Mouse (Mus musculus) midbrain, embryonic 14.5 days (tissue): ENCODE results near the gene Slc16a11. TPM values are rescaled to one million over a fixed set of nuclear protein-coding genes. Genes with fewer than 3 reads are reported as not detected.

Experiments
- ATAC-seq: fragments of 200-750 bp; cut with Nextera tagmentation; 2 replicates; pipeline ENCODE4 v1.8.0; 2017; ENCODE audit warnings: moderate number of reproducible peaks, moderate library complexity; ENCODE audit not compliant: low FRiP score, low TSS enrichment
- DNase-seq: peaks from one replicate; pipeline ENCODE4 v3.0.0-alpha.2; 2015
- H3K27ac ChIP-seq: fragments of 300-500 bp; sonication (generic); replicated peaks from 2 replicates; pipeline ENCODE4 v1.5.1; 2014; ENCODE audit warnings: mild to moderate bottlenecking, low read depth, low read length, moderate library complexity
- H3K27me3 ChIP-seq: fragments of 300-500 bp; sonication (generic); 2 replicates; pipeline ENCODE4 v1.6.1; 2014; ENCODE audit warnings: low read length, control low read depth, mixed read lengths; ENCODE audit not compliant: control insufficient read depth, insufficient read depth
- H3K36me3 ChIP-seq: fragments of 300-500 bp; sonication (generic); 2 replicates; pipeline ENCODE4 v1.6.1; 2014; ENCODE audit warnings: low read length, control low read depth; ENCODE audit not compliant: control insufficient read depth, insufficient read depth
- H3K4me1 ChIP-seq: fragments of 300-500 bp; sonication (generic); 2 replicates; pipeline ENCODE4 v1.6.1; 2014; ENCODE audit warnings: mild to moderate bottlenecking, antibody characterized with exemption, low read length, control low read depth; ENCODE audit not compliant: control insufficient read depth, insufficient read depth
- H3K4me2 ChIP-seq: fragments of 300-500 bp; sonication (generic); 2 replicates; pipeline ENCODE4 v1.6.1; 2014; ENCODE audit warnings: mild to moderate bottlenecking, low read length, moderate library complexity
- H3K4me3 ChIP-seq: fragments of 300-500 bp; sonication (generic); replicated peaks from 2 replicates; pipeline ENCODE4 v1.5.1; 2014; ENCODE audit warnings: low read depth, low read length
- H3K9ac ChIP-seq: fragments of 300-500 bp; sonication (generic); replicated peaks from 2 replicates; pipeline ENCODE4 v1.6.1; 2014; ENCODE audit warnings: mild to moderate bottlenecking, low read length, moderate library complexity
- H3K9me3 ChIP-seq: fragments of 300-500 bp; sonication (generic); 2 replicates; pipeline ENCODE4 v1.6.1; 2016; ENCODE audit warnings: low read length, control low read depth, mixed read lengths; ENCODE audit not compliant: control insufficient read depth
- WGBS: fragments of 180-500 bp; shearing (Covaris S2); extraction: QIAGEN DNeasy Blood & Tissue Kit; methylation state at CpG from one replicate; pipeline ENCODE4 v1.1.7; 2014; 5-methylcytosine and 5-hydroxymethylcytosine counted together
- polyA plus RNA-seq: library from polyadenylated mRNA; unstranded; fragments of >200 nt; fragmentation: Nextera tagmentation; extraction: Ambion mirVana; gene quantifications from 2 replicates; pipeline ENCODE4 v1.2.1, GENCODE M21; 2014

The Slc16a11 gene
- polyA plus RNA-seq, 1 experiment from 2014 or later: 1.5 TPM

DNA sequence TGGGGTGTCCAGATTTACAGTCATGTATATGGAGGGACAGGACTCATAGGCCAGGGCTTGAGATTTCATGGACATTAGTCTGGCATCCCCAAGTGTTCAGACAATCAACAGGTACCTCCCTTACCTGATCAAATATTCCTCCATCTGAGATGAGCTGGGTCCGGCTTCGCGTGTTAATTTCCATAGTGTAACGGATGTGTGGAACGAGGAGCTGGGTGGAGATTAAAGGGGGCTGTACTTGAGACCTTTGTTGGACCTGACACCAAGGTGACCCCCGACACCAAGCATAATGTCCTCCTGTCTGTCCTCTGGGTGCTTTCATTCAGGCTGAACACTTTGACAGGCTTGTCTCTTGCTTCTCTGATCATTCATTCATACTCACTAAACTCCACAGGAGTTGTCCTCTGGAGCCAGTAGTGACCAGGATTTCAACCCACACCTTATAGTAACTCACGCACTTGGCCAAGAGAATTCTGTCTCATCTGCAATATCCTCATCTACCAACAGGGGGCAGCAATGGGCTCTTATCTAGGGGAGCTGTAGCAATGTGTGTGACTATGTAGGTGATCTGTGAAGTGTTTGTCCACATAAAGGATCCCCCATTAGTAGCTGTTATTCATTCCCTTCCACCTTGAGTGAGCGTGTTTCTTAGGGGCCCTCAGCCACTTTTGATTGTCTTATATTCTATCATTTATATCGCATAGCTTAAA is 34.7 kb downstream of the Slc16a11 start:
- Histone ChIP-seq H3K4me2 (no peak overlapping the region), H3K4me3 (no peak overlapping the region), H3K9me3 (no peaks in the 10 kb centered on the region), H3K9ac (no peak overlapping the region), H3K36me3 (no peaks in the 10 kb centered on the region), H3K4me1 (no peaks in the 10 kb centered on the region), H3K27me3 (peaks cover 3% of the 10 kb centered on the region), H3K27ac (no peak overlapping the region)
- ATAC-seq (no peak), DNase-seq (peak; percentile 72)
- WGBS: 49% methylated on average over 9 of the region's 9 CpGs

DNA sequence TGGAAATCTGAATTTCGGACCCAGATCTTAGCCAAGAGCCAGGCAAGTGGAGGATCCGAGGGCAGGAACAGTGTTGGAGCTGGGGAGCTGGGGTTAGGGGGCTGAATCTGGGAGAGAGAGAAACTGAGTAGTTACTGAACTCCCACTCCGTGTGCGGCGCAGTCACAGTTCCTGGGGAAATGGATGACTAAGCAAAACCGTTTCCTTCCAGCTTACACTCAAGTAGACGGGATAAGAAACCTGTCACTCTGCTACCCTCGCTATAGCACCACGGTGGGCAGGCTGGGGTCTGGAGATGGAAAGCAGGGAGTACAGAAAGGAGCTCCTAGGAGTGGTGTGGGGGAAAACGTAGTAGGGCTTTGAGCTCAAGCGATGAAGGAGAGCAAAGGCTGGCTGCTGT is 37.6 kb downstream of the Slc16a11 start:
- no peak overlapping the region for H3K4me2 ChIP-seq
- WGBS: 74% methylated on average over 11 of the region's 11 CpGs
- peaks cover 31% of the 10 kb centered on the region for H3K27me3 ChIP-seq
- H3K4me1 ChIP-seq: no peaks in the 10 kb centered on the region
- no peak overlapping the region for H3K9ac ChIP-seq
- no peak overlapping the region for H3K4me3 ChIP-seq
- DNase-seq (no peak), ATAC-seq (no peak)
- no peaks in the 10 kb centered on the region for H3K9me3 ChIP-seq
- no peak overlapping the region for H3K27ac ChIP-seq
- no peaks in the 10 kb centered on the region for H3K36me3 ChIP-seq

DNA sequence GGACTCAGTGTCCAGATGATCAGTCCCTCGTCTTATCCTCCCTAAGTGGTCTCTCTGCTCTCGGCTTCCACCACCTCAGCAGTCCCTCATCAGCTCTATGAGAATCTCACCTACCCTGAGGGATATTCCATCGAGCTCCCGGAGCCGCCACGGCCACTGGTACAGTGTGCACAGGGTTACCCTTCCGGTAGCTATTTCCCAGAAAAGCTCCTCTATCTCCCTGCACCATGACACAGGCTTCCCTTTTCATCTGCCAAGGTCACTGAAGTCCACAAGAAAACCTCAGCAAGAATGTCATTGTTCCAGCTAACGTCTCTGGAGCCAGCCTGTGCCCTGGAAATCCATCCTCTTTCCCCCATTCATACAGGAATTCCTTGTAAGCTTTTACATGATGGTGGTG is 39.3 kb downstream of the Slc16a11 start:
- WGBS: 84% methylated on average over 8 of the region's 8 CpGs
- H3K27me3 ChIP-seq: peaks cover 40% of the 10 kb centered on the region
- H3K9me3 ChIP-seq: no peaks in the 10 kb centered on the region
- H3K9ac ChIP-seq: no peak overlapping the region
- H3K4me1 ChIP-seq: no peaks in the 10 kb centered on the region
- no peak overlapping the region for H3K27ac ChIP-seq
- no peaks in the 10 kb centered on the region for H3K36me3 ChIP-seq
- no peak overlapping the region for H3K4me3 ChIP-seq
- ATAC-seq (no peak), DNase-seq (no peak)
- no peak overlapping the region for H3K4me2 ChIP-seq

DNA sequence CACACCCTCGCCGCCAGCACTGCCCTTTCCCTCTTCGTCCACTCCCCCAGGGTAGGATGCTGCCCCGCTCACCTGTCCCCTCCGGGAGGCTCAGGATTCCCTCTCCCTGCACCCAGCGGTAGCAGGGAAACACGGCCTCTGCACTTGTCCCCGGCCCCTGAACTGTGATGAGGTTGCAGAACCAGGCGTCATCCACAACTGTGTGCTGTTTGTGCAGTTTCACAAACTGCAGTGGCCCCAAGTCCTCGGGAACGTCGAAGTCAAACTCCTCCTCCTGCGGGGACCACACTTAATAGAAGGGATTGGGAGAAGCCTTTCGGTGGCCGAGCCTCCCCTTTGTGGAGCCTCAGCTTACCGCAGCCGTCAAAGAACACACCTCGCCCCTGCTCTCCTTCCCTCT is 41.8 kb downstream of the Slc16a11 start:
- H3K9me3 ChIP-seq: no peaks in the 10 kb centered on the region
- H3K4me3 ChIP-seq: no peak overlapping the region
- H3K4me1 ChIP-seq: no peaks in the 10 kb centered on the region
- H3K27ac ChIP-seq: no peak overlapping the region
- WGBS: 4% methylated on average over 18 of the region's 18 CpGs
- peak overlapping the region; percentile 37; the same call in 1 of the 2 replicates for H3K4me2 ChIP-seq
- no peak for ATAC-seq
- H3K9ac ChIP-seq: no peak overlapping the region
- H3K36me3 ChIP-seq: no peaks in the 10 kb centered on the region
- no peak for DNase-seq
- H3K27me3 ChIP-seq: peaks cover 40% of the 10 kb centered on the region

DNA sequence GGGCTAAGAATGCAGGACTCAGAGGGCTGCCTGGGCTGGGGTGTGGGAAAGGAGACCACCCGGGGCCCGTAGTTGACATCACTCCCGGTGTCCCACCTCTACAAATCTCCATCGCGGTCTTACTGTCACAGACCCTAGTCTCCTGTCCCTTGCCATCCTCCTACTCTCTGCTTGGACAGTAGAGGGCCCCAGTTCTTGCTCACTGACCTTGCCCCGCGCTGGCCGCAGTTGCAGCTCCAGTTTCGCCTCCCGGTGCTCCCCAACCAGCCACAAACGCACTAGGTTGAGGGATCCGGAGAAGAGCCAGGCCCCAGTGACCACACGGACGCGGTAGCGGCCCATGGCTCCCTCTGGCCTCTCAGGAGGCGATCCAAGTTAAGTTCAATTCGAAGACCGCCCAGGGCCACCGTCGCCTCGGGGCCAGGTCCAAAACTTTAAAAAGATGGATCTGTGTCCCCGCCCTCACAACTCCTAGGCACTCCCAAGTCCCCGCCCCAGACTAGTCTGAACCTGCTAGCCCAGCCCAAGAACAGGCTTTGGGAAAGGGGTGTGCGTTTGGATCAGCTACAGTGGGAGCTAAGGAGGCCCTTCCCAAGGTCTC is 42.5 kb downstream of the Slc16a11 start, which contains the start of gene Alox12:
TSS of gene Alox12 (minus strand) at position 423 of the 601 bp plus-strand sequence.
- Histone ChIP-seq H3K4me2 (peak within 1 kb of the TSS; percentile 37), H3K27ac (no peak within 1 kb of the TSS), H3K9ac (no peak within 1 kb of the TSS), H3K4me1 (no peaks in the 10 kb centered on the region), H3K27me3 (peaks cover 40% of the 10 kb centered on the region), H3K9me3 (no peaks in the 10 kb centered on the region), H3K4me3 (no peak within 1 kb of the TSS), H3K36me3 (no peaks in the 10 kb centered on the region)
- ATAC-seq: no peak
- under 1% methylated on average over 25 of the region's 25 CpGs for WGBS
- peak; percentile 19 for DNase-seq

DNA sequence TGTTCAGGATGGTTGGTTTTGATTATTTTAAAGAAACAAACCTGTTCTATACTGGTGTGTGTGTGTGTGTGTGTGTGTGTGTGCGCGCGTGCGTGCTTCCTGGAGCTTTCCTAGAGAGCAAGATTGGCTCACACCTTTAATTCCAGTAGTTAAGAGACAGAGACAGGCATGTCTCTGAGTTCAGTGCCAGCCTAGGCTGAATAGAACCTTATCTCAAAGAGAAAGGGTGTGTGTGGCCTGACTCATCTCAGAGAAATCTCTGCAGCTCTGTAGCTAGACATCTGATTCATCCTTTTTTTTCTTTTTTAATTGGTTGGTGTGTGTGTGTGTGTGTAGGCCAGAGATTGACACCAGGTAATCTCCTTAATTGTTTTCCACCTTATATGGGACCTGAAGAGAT is 46.5 kb downstream of the Slc16a11 start:
- Histone ChIP-seq H3K4me1 (no peaks in the 10 kb centered on the region), H3K36me3 (no peaks in the 10 kb centered on the region), H3K9me3 (no peaks in the 10 kb centered on the region), H3K27me3 (peaks cover 20% of the 10 kb centered on the region; the same call in 1 of the 2 replicates), H3K4me3 (no peak overlapping the region), H3K4me2 (no peak overlapping the region), H3K9ac (no peak overlapping the region), H3K27ac (no peak overlapping the region)
- DNase-seq (no peak), ATAC-seq (no peak)
- 99% methylated on average over 4 of the region's 4 CpGs for WGBS

DNA sequence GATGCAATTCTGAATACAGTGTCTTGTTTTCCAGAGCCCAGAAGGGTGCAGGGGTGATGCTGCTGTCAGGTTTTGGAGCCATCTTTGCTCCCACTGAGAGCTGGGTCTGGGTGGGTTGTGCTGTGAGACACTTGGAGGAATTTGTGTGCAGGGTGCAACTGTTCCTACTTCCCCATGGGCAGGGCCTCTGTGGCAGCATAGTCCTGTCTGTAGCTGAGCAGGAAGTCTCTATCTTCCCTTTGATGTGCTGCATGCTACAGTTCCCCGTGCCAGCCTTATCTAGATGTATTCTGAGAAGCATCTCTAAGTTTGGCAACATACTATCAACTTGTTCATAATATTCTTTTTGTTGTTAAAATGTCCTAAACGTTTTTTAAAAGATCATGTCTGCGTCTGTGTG is 52.7 kb downstream of the Slc16a11 start:
- no peak overlapping the region for H3K9ac ChIP-seq
- DNase-seq (no peak), ATAC-seq (no peak)
- WGBS: 62% methylated on average over 3 of the region's 3 CpGs
- no peaks in the 10 kb centered on the region for H3K9me3 ChIP-seq
- H3K4me2 ChIP-seq: no peak overlapping the region
- H3K4me1 ChIP-seq: no peaks in the 10 kb centered on the region
- no peaks in the 10 kb centered on the region for H3K27me3 ChIP-seq
- no peaks in the 10 kb centered on the region for H3K36me3 ChIP-seq
- H3K4me3 ChIP-seq: no peak overlapping the region
- no peak overlapping the region for H3K27ac ChIP-seq

DNA sequence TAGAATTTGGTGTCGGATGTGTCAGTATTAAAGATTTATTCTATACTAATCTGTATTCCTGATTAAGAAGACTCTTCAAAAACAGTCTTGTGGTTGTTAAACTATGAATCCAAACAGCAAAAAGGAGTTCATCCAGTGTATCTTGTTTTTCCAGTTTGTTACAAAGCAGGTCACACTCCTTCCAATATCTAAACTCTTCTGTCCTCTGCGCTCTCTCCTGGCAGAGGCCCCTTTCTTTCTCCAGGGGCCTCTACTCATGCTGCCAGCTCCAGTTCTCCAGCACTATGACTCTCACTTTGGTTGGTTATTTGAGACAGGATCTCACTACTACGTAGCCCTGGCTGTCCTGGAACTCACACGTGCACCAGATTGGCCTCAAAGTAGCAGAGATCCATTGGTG is 53.3 kb downstream of the Slc16a11 start:
- ATAC-seq (no peak), DNase-seq (no peak)
- Histone ChIP-seq H3K4me3 (no peak overlapping the region), H3K27ac (no peak overlapping the region), H3K4me1 (no peaks in the 10 kb centered on the region), H3K9me3 (no peaks in the 10 kb centered on the region), H3K27me3 (no peaks in the 10 kb centered on the region), H3K9ac (no peak overlapping the region), H3K4me2 (no peak overlapping the region), H3K36me3 (no peaks in the 10 kb centered on the region)
- WGBS: 79% methylated on average over 4 of the region's 4 CpGs
